21 mouse cellular contexts compared by ENCODE assay signal in genomic region chrX:52668679-52669078, GRCm38 (mm10). TPM values are rescaled to one million over a fixed set of nuclear protein-coding genes. Genes with fewer than 3 reads are reported as not detected.
DNase-seq lines count a peak whose midpoint lies in the region; ATAC-seq and TF ChIP-seq lines count a peak whose summit lies in the region.
"Had no signal": no experiment of that assay in that cellular context is flagged by ENCODE, and none has a peak within 500 bp of the region (broad histone marks: within the 10 kb centered on the region; RNA-seq: fewer than 3 reads in every experiment).

No protein-coding gene starts in this region.

- H3K4me3 ChIP-seq in cerebellum, adult 2 months (replicated peaks; ENCODE audit: insufficient read depth, low read depth, low read length), result no peak overlapping the region
- H3K4me3 ChIP-seq in heart, embryonic 15.5 days, result no peak overlapping the region
- H3K4me3 ChIP-seq in liver, postnatal 0 days (ENCODE audit: low read depth, low read length), result no peak overlapping the region
- H3K4me3 ChIP-seq: hindbrain, embryonic 13.5 days; liver, embryonic 12.5 days; lung, embryonic 15.5 days; megakaryocyte, embryonic 14.5 days; midbrain, embryonic 15.5 days; neural tube, embryonic 12.5 days had no signal

- ATAC-seq in heart, embryonic 15.5 days (replicated peaks; ENCODE audit: insufficient number of reproducible peaks, insufficient read depth, low FRiP score, low read depth), result no peak
- ATAC-seq in liver, postnatal 0 days, result no peak
- ATAC-seq: forebrain, postnatal 0 days; inflammation-experienced regulatory T-cells, adult 6 months; liver, embryonic 12.5 days; midbrain, embryonic 15.5 days had no signal

- TF ChIP-seq POLR2A in cerebellum, adult 2 months (IDR thresholded peaks at IDR 0.05; ENCODE audit: borderline replicate concordance, insufficient read depth, low read length), result no peak

- H3K9me3 ChIP-seq in heart, embryonic 15.5 days (replicated peaks), result no peaks in the 10 kb centered on the region
- H3K9me3 ChIP-seq in liver, postnatal 0 days (ENCODE audit: low read length), result no peaks in the 10 kb centered on the region
- H3K9me3 ChIP-seq: hindbrain, embryonic 13.5 days; liver, embryonic 12.5 days; lung, embryonic 15.5 days; megakaryocyte, embryonic 14.5 days; midbrain, embryonic 15.5 days; neural tube, embryonic 12.5 days had no signal

- no peaks in the 10 kb centered on the region for H3K27me3 ChIP-seq in cerebellum, adult 2 months (ENCODE audit: control insufficient read depth, insufficient read depth, low read length)
- H3K27me3 ChIP-seq in heart, embryonic 15.5 days, result no peaks in the 10 kb centered on the region
- H3K27me3 ChIP-seq in liver, postnatal 0 days (ENCODE audit: insufficient read depth, low read length), result no peaks in the 10 kb centered on the region
- H3K27me3 ChIP-seq: hindbrain, embryonic 13.5 days; liver, embryonic 12.5 days; lung, embryonic 15.5 days; midbrain, embryonic 15.5 days; neural tube, embryonic 12.5 days had no signal

- peak; percentile 4 to 24 for DNase-seq in cerebellum, postnatal 14 days
- no peak for DNase-seq in cerebellum, adult 2 months
- no peak for DNase-seq in heart, postnatal 25 days (ENCODE audit: low spot score)
- peak; percentile 9 for DNase-seq in liver
- DNase-seq in liver, postnatal 0 days, result no peak
- DNase-seq in right cerebral cortex, adult 18-20 months, result no peak
- DNase-seq: cerebellum, adult 8-10 months; forebrain, postnatal 0 days; gastrocnemius, postnatal 25 days; kidney, adult 18-20 months; lung, postnatal 36 days; right cerebral cortex, postnatal 25 days; spleen, adult 18-20 months had no signal

- no peak overlapping the region for H3K9ac ChIP-seq in heart, embryonic 15.5 days
- H3K9ac ChIP-seq in liver, postnatal 0 days (replicated peaks), result no peak overlapping the region
- H3K9ac ChIP-seq: forebrain, postnatal 0 days; hindbrain, embryonic 13.5 days; liver, embryonic 12.5 days; lung, embryonic 15.5 days; midbrain, embryonic 15.5 days; neural tube, embryonic 12.5 days had no signal

- TF ChIP-seq EP300 in liver, postnatal 0 days (IDR thresholded peaks at IDR 0.05; ENCODE audit: low read depth), result no peak

- no peaks in the 10 kb centered on the region for H3K4me1 ChIP-seq in cerebellum, adult 2 months (ENCODE audit: control insufficient read depth, insufficient read depth, low read length)
- H3K4me1 ChIP-seq in heart, embryonic 15.5 days (replicated peaks), result no peaks in the 10 kb centered on the region
- no peaks in the 10 kb centered on the region for H3K4me1 ChIP-seq in liver, postnatal 0 days (ENCODE audit: insufficient read depth)
- H3K4me1 ChIP-seq: hindbrain, embryonic 13.5 days; liver, embryonic 12.5 days; lung, embryonic 15.5 days; megakaryocyte, embryonic 14.5 days; midbrain, embryonic 15.5 days; neural tube, embryonic 12.5 days had no signal

- TF ChIP-seq CTCF in cerebellum, adult 2 months (IDR thresholded peaks at IDR 0.05; ENCODE audit: borderline replicate concordance, insufficient read depth, low read depth, low read length), result no peak
- TF ChIP-seq CTCF in liver, postnatal 0 days (IDR thresholded peaks at IDR 0.05; ENCODE audit: low read depth), result no peak

- no peak overlapping the region for H3K27ac ChIP-seq in cerebellum, adult 2 months (ENCODE audit: insufficient read depth, low read length)
- peak overlapping the region; percentile 6; the same call in 1 of the 2 replicates for H3K27ac ChIP-seq in heart, embryonic 15.5 days
- H3K27ac ChIP-seq in liver, postnatal 0 days (ENCODE audit: low read depth), result no peak overlapping the region
- H3K27ac ChIP-seq: hindbrain, embryonic 13.5 days; liver, embryonic 12.5 days; lung, embryonic 15.5 days; midbrain, embryonic 15.5 days; neural tube, embryonic 12.5 days had no signal

- H3K36me3 ChIP-seq in heart, embryonic 15.5 days, result no peaks in the 10 kb centered on the region
- H3K36me3 ChIP-seq in liver, postnatal 0 days (replicated peaks; ENCODE audit: insufficient read depth, low read length), result no peaks in the 10 kb centered on the region
- H3K36me3 ChIP-seq: hindbrain, embryonic 13.5 days; liver, embryonic 12.5 days; lung, embryonic 15.5 days; midbrain, embryonic 15.5 days; neural tube, embryonic 12.5 days had no signal

- intact Hi-C loops in heart, postnatal 25 days (cut with DNase I), result no loop called here

- WGBS in cerebellum, adult 2 months, result 35% methylated on average over 5 of the region's 5 CpGs
- 21% methylated on average over 5 of the region's 5 CpGs for WGBS in heart, embryonic 15.5 days
- WGBS in liver, postnatal 0 days (ENCODE audit: insufficient replicate concordance), result 56% methylated on average over 5 of the region's 5 CpGs

- no peak overlapping the region for H3K4me2 ChIP-seq in heart, embryonic 15.5 days
- no peak overlapping the region for H3K4me2 ChIP-seq in liver, postnatal 0 days (ENCODE audit: low read depth, low read length)
- H3K4me2 ChIP-seq: hindbrain, embryonic 13.5 days; liver, embryonic 12.5 days; lung, embryonic 15.5 days; midbrain, embryonic 15.5 days; neural tube, embryonic 12.5 days had no signal

RNA-seq across cellular contexts. Expression of gene Gpc3, which starts 54.9 kb away (rescaled TPM):
- 2.6 and 2.8 TPM in 2 replicates for polyA plus RNA-seq in cerebellum, adult 2 months (2012; rRNA removed)
- polyA plus RNA-seq in heart, embryonic 15.5 days (2015; fragmentation: Nextera tagmentation; extraction: Ambion mirVana), result 437 and 447 TPM in 2 replicates
- 10 to 100 TPM; 14.6 to 22.6 TPM for total RNA-seq in heart, postnatal 25 days (2021)
- 459 and 478 TPM in 2 replicates for polyA plus RNA-seq in liver, postnatal 0 days (2015; fragmentation: Nextera tagmentation; extraction: Ambion mirVana)
- polyA plus RNA-seq: inflammation-experienced regulatory T-cells, adult 6 months had no signal

Comparison
In these comparisons a context has a peak if more than half of its experiments do, and no peak if none do; other contexts are left out.
1. DNase-seq: peak in cerebellum, postnatal 14 days (2 of 2) and liver (single experiment); none in cerebellum, adult 2 months (0 of 2), heart, postnatal 25 days (single experiment), liver, postnatal 0 days (single experiment) and right cerebral cortex, adult 18-20 months (single experiment).
2. RNA of gene Gpc3, which starts 54.9 kb away (polyA plus RNA-seq): 459 to 478 TPM in liver, postnatal 0 days and 437 to 447 TPM in heart, embryonic 15.5 days; 2.6 to 2.8 TPM in cerebellum, adult 2 months; every median in the first group is over 100 times any median in the second.